In the genomic region with DNA sequence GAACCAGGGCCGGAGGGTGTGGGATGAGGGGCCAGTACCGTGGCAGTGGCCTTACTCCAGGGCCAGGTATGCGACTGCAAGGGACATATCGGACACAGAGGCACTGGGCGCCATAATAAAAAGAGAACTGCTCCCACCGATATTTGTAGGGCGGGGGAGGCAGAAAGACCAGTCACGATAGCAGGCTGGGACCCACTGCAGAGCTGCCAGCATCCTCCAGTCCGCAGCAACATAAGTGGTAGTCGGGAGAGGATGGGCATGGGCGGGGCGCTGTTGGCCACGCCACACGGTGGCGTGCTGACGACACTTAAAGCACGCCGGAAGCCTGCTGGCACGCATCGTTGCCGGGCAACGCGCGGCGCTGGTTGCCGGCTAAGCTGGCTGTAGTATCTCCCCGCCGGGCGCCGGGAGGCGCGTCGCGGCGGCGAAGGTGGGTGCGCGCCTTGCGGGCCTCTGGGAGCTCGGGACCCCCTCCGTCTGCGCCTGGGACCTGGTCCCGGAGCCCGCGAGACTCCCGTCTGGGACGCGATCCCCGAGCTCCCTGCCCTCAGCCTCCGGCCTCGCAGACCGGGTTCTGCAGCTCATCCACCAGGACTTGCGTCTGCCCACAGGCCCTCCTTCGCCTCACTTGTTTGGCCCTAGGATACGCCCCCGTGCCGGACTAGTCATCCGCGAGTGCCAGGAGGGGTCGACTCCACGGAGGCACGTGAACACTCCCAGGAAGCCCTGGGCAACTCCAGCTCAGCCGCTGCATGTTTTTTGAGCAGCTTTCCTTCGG, we compare ENCODE assay signal across 8 mouse cellular contexts. TPM values are rescaled to one million over a fixed set of nuclear protein-coding genes. Genes with fewer than 3 reads are reported as not detected.
DNase-seq lines count a peak whose midpoint lies in the region; ATAC-seq and TF ChIP-seq lines count a peak whose summit lies in the region.

A gene (plus strand): TSS at position 351 of the 778 bp plus-strand sequence.

- H3K9ac ChIP-seq in heart, embryonic 12.5 days: peak within 1 kb of the TSS; percentile 74
- H3K9ac ChIP-seq in kidney, postnatal 0 days (ENCODE audit: low read depth, low read length): peak within 1 kb of the TSS; percentile 62
- peak within 1 kb of the TSS; percentile 52 for H3K9ac ChIP-seq in liver, embryonic 11.5 days (ENCODE audit: low read depth, low read length)
- peak within 1 kb of the TSS; percentile 33; the same call in 1 of the 2 replicates for H3K9ac ChIP-seq in stomach, embryonic 14.5 days (replicated peaks; ENCODE audit: low read depth, low read length)

- H3K36me3 ChIP-seq in heart, embryonic 12.5 days: peaks cover under 1% of the 10 kb centered on the region; the same call in 1 of the 2 replicates
- peaks cover 3% of the 10 kb centered on the region; the same call in 1 of the 2 replicates for H3K36me3 ChIP-seq in kidney, postnatal 0 days (ENCODE audit: insufficient read depth, low read length)
- no peaks in the 10 kb centered on the region for H3K36me3 ChIP-seq in liver, embryonic 11.5 days (ENCODE audit: control insufficient read depth, insufficient read depth, low read length)
- no peaks in the 10 kb centered on the region for H3K36me3 ChIP-seq in stomach, embryonic 14.5 days (ENCODE audit: control insufficient read depth, insufficient read depth, low read length)

- peak; percentile 65 for TF ChIP-seq CTCF in kidney, postnatal 0 days (IDR thresholded peaks at IDR 0.05; ENCODE audit: low read depth)

- H3K9me3 ChIP-seq in heart, embryonic 12.5 days (replicated peaks): no peaks in the 10 kb centered on the region
- no peaks in the 10 kb centered on the region for H3K9me3 ChIP-seq in kidney, postnatal 0 days (replicated peaks; ENCODE audit: low read length)
- no peaks in the 10 kb centered on the region for H3K9me3 ChIP-seq in liver, embryonic 11.5 days (ENCODE audit: control insufficient read depth, low read length)
- H3K9me3 ChIP-seq in stomach, embryonic 14.5 days (ENCODE audit: control insufficient read depth, low read depth, low read length): no peaks in the 10 kb centered on the region

- peaks cover 17% of the 10 kb centered on the region for H3K27me3 ChIP-seq in heart, embryonic 12.5 days (replicated peaks)
- H3K27me3 ChIP-seq in kidney, postnatal 0 days (ENCODE audit: insufficient read depth, low read length): no peaks in the 10 kb centered on the region
- H3K27me3 ChIP-seq in liver, embryonic 11.5 days (replicated peaks; ENCODE audit: control insufficient read depth, insufficient read depth, low read length): peaks cover 24% of the 10 kb centered on the region
- no peaks in the 10 kb centered on the region for H3K27me3 ChIP-seq in stomach, embryonic 14.5 days (ENCODE audit: control insufficient read depth, insufficient read depth, low read length)

- 1% methylated on average over 64 of the region's 64 CpGs for WGBS in heart, embryonic 12.5 days
- WGBS in kidney, postnatal 0 days: 1% methylated on average over 61 of the region's 64 CpGs
- WGBS in liver, embryonic 11.5 days: 2% methylated on average over 58 of the region's 64 CpGs
- 1% methylated on average over 64 of the region's 64 CpGs for WGBS in stomach, embryonic 14.5 days

- peak within 1 kb of the TSS; percentile 28; the same call in 1 of the 2 replicates for H3K27ac ChIP-seq in heart, embryonic 12.5 days (ENCODE audit: poor library complexity, severe bottlenecking)
- H3K27ac ChIP-seq in kidney, postnatal 0 days: peak within 1 kb of the TSS; percentile 72
- no peak within 1 kb of the TSS for H3K27ac ChIP-seq in liver, embryonic 11.5 days (ENCODE audit: low read depth, low read length)
- 0 out of 2 replicates have a peak within 1 kb of the TSS, but pooled peaks have one; percentile 3 for H3K27ac ChIP-seq in stomach, embryonic 14.5 days (ENCODE audit: low read length)

- peak within 1 kb of the TSS; percentile 94 for H3K4me2 ChIP-seq in heart, embryonic 12.5 days
- H3K4me2 ChIP-seq in kidney, postnatal 0 days (ENCODE audit: low read length): peak within 1 kb of the TSS; percentile 94
- peak within 1 kb of the TSS; percentile 99 for H3K4me2 ChIP-seq in liver, embryonic 11.5 days
- peak within 1 kb of the TSS; percentile 91 for H3K4me2 ChIP-seq in stomach, embryonic 14.5 days (replicated peaks; ENCODE audit: low read depth, low read length)

- peak within 1 kb of the TSS; percentile 73 for H3K4me3 ChIP-seq in heart, embryonic 12.5 days
- H3K4me3 ChIP-seq in kidney, postnatal 0 days (replicated peaks; ENCODE audit: low read depth, low read length): peak within 1 kb of the TSS; percentile 60
- peak within 1 kb of the TSS; percentile 64 for H3K4me3 ChIP-seq in liver, embryonic 11.5 days (ENCODE audit: low read depth, low read length)
- H3K4me3 ChIP-seq in stomach, embryonic 14.5 days (ENCODE audit: low read depth, low read length): peak within 1 kb of the TSS; percentile 54

- ATAC-seq in erythroblast, adult 5-6 weeks (replicated peaks; ENCODE audit: low FRiP score, poor library complexity, severe bottlenecking): peak; percentile 85
- ATAC-seq in heart, embryonic 12.5 days (ENCODE audit: insufficient number of reproducible peaks, low FRiP score): peak; percentile 90
- peak; percentile 89 for ATAC-seq in kidney, postnatal 0 days (replicated peaks; ENCODE audit: low FRiP score, low read depth)
- ATAC-seq in liver, embryonic 11.5 days (replicated peaks; ENCODE audit: low FRiP score): peak; percentile 91
- peak; percentile 89 for ATAC-seq in stomach, embryonic 14.5 days (ENCODE audit: insufficient number of reproducible peaks, insufficient read depth, low FRiP score, low read depth)

- H3K4me1 ChIP-seq in heart, embryonic 12.5 days (replicated peaks): peaks cover 42% of the 10 kb centered on the region
- peaks cover 7% of the 10 kb centered on the region for H3K4me1 ChIP-seq in kidney, postnatal 0 days (replicated peaks; ENCODE audit: insufficient read depth, low read length)
- H3K4me1 ChIP-seq in liver, embryonic 11.5 days (replicated peaks; ENCODE audit: control insufficient read depth, insufficient read depth, low read length): peaks cover 11% of the 10 kb centered on the region; the same call in 1 of the 2 replicates
- H3K4me1 ChIP-seq in stomach, embryonic 14.5 days (ENCODE audit: control insufficient read depth, insufficient read depth, low read length): peaks cover 9% of the 10 kb centered on the region; the same call in 1 of the 2 replicates

- DNase-seq in B cell, adult 2 months: peak; percentile 91
- peak; percentile 98 for DNase-seq in brain, adult 2 months (ENCODE audit: low read depth, low spot score)
- peak; percentile 93 for DNase-seq in kidney, postnatal 0 days (ENCODE audit: low spot score)
- peak; percentile 82 for DNase-seq in liver, embryonic 11.5 days (ENCODE audit: low spot score)
- DNase-seq in naive thymus-derived CD4-positive, alpha-beta T cell, adult 2 months (ENCODE audit: low read depth): peak; percentile 95

RNA-seq across cellular contexts. Expression of the gene that starts here (rescaled TPM):
- not detected in 2 replicates for total RNA-seq in erythroblast, adult 5-6 weeks (2015; ENCODE audit: low replicate concordance)
- total RNA-seq in erythroblast, adult 5-6 weeks (2017; ENCODE audit: low replicate concordance): 0.42 TPM in 1 of 2 replicates, not detected in the other
- polyA plus RNA-seq in heart, embryonic 12.5 days (2016; fragmentation: Nextera tagmentation; extraction: Ambion mirVana): 9.5 and 9.6 TPM in 2 replicates
- 16.0 and 18.4 TPM in 2 replicates for polyA plus RNA-seq in kidney, postnatal 0 days (2015; fragmentation: Nextera tagmentation; extraction: Ambion mirVana)
- 2.2 and 2.5 TPM in 2 replicates for polyA plus RNA-seq in liver, embryonic 11.5 days (2014; fragmentation: Nextera tagmentation; extraction: Ambion mirVana)
- polyA plus RNA-seq in stomach, embryonic 14.5 days (2014; fragmentation: Nextera tagmentation; extraction: Ambion mirVana): 6.1 and 8.2 TPM in 2 replicates

Comparison
In these comparisons a context has a peak if more than half of its experiments do, and no peak if none do; other contexts are left out.
1. Peak in ATAC-seq in erythroblast, adult 5-6 weeks; RNA of the gene not detected or under 1 TPM.